Mouse (Mus musculus) hindbrain, embryonic 15.5 days (tissue): ENCODE data around the gene Creb3l2. TPM values are rescaled to one million over a fixed set of nuclear protein-coding genes. Genes with fewer than 3 reads are reported as not detected.

Source experiments
- ATAC-seq: fragments of 200-750 bp; cut with Nextera tagmentation; 2 replicates; pipeline ENCODE4 v1.8.0; 2017; ENCODE audit warnings: low read depth, moderate number of reproducible peaks, moderate TSS enrichment; ENCODE audit not compliant: low FRiP score
- H3K27ac ChIP-seq: fragments of 300-500 bp; sonication (generic); replicated peaks from 2 replicates; pipeline ENCODE4 v1.5.1; 2015; ENCODE audit warnings: mild to moderate bottlenecking, inconsistent platforms
- H3K27me3 ChIP-seq: fragments of 300-500 bp; sonication (generic); 2 replicates; pipeline ENCODE4 v1.6.1; 2015; ENCODE audit warnings: control low read depth, inconsistent platforms
- H3K36me3 ChIP-seq: fragments of 300-500 bp; sonication (generic); 2 replicates; pipeline ENCODE4 v1.6.1; 2015; ENCODE audit warnings: control low read depth, inconsistent platforms
- H3K4me1 ChIP-seq: fragments of 300-500 bp; sonication (generic); replicated peaks from 2 replicates; pipeline ENCODE4 v1.6.1; 2015; ENCODE audit warnings: control low read depth, inconsistent platforms
- H3K4me2 ChIP-seq: fragments of 300-500 bp; sonication (generic); 2 replicates; pipeline ENCODE4 v1.6.1; 2015; ENCODE audit warnings: moderate library complexity, mild to moderate bottlenecking, inconsistent platforms
- H3K4me3 ChIP-seq: fragments of 300-500 bp; sonication (generic); 2 replicates; pipeline ENCODE4 v1.5.1; 2015; ENCODE audit warnings: mild to moderate bottlenecking, inconsistent platforms
- H3K9ac ChIP-seq: fragments of 300-500 bp; sonication (generic); 2 replicates; pipeline ENCODE4 v1.6.1; 2015; ENCODE audit warnings: inconsistent platforms
- H3K9me3 ChIP-seq: fragments of 300-500 bp; sonication (generic); 2 replicates; pipeline ENCODE4 v1.6.1; 2016; ENCODE audit warnings: control low read depth, inconsistent platforms
- WGBS: fragments of 180-500 bp; shearing (Covaris S2); methylation state at CpG from one replicate; pipeline ENCODE4 v1.1.7; 2015; 5-methylcytosine and 5-hydroxymethylcytosine counted together
- polyA plus RNA-seq: library from polyadenylated mRNA; unstranded; fragments of >200 nt; fragmentation: Nextera tagmentation; extraction: Ambion mirVana; gene quantifications from 2 replicates; pipeline ENCODE4 v1.2.1, GENCODE M21; 2015

The Creb3l2 gene
- polyA plus RNA-seq, 1 experiment from 2014 or later: 3.8 TPM

DNA sequence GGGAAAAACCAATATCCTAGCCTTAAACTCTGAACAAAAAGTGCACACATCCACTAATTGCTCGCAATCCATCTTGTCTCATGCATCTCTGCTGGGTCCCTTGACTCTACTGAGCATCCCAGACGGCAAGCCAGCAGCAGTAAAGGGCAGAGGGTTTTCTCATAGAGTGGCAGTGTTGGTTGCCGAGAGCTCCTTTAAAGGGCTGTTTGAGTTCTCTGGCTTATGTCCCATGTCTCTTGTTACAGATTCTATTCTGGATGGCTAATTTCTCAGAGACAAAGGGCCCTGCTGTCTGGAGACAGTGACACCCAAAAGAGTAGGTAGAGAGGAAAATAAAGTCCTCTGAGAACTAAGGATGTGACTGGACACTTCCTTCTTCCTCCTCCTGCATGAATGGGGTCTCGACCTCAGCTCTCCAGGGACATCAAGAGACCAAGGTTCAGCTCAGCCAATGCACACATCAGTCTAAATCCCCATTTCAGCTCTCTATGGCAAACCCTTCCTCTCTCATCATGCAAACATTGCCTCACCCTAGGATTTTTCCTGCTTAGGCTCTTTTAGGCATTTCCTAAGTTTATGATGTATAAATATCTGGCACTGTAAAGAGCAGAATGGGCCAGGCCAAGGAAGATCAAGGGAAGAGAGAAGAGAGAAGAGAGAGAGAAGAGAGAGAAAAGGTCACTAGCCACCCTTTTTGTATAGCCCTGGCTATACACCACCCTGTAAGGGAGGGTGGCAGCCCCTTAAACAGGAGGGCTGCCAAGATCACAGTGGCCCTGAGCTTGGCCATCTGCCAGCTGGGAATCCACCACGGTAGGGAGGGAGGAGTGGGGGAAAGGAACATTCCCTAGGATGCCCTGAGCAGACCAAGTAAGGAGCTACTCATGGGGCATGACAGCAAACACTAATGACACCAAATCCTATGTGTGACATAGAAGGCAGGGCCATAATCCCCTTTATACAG, 111.8 kb downstream of the Creb3l2 start:
- H3K9ac ChIP-seq: no peak overlapping the region

DNA sequence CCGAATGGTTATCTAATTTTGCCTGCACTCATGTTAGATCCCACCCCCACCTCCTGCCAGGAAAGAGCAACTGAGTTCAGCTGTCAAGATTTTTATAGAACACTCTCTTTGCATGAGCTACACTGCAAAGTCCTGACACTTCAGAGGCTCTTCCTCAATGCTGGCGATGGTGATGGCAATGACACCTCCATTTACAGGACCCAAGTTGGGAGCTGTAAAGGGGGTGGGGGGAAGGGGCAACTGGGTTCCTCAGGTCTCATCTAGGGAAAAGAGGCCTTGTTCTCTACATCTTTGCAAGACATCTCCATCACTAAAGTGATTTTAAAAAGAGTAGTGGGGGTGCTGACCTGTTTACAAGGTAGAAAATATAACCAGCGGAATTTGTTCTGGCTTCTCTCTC, 112.6 kb downstream of the Creb3l2 start:
- Histone ChIP-seq H3K9me3 (no peaks in the 10 kb centered on the region), H3K27me3 (no peaks in the 10 kb centered on the region), H3K36me3 (no peaks in the 10 kb centered on the region), H3K4me1 (peaks cover 44% of the 10 kb centered on the region), H3K4me3 (no peak overlapping the region), H3K9ac (no peak overlapping the region), H3K4me2 (no peak overlapping the region), H3K27ac (peak overlapping the region; percentile 78; the same call in 1 of the 2 replicates)
- 74% methylated on average over 3 of the region's 3 CpGs for WGBS
- no peak for ATAC-seq

More for the DNA sequence above, 111.8 kb downstream of the Creb3l2 start:
- H3K9me3 ChIP-seq: no peaks in the 10 kb centered on the region
- 28% methylated on average over 5 of the region's 5 CpGs for WGBS
- H3K4me2 ChIP-seq: no peak overlapping the region
- H3K4me3 ChIP-seq: no peak overlapping the region
- H3K27me3 ChIP-seq: no peaks in the 10 kb centered on the region
- peak overlapping the region; percentile 78 for H3K27ac ChIP-seq
- H3K4me1 ChIP-seq: peaks cover 44% of the 10 kb centered on the region
- H3K36me3 ChIP-seq: no peaks in the 10 kb centered on the region
- peak; percentile 83 for ATAC-seq

DNA sequence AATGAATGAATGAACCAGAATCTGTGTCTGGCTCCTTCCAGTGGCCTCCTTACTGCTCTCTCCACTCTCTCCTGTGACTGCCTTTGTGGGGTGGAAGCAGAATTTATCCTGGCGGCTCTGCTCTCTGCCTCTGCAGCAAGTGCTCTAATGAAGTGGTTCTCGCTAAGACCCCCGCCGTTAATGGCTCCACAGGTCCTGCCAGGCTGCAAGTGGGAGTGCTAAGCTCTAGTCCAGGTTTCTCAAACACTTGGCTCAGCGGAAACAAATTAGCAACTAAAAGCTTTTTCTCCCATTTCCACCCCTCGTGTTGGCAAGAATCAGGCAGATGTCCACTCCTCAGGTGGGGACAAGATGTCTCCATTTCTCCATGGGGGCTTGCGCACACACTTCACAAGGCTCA, 113.3 kb downstream of the Creb3l2 start:
- no peak for ATAC-seq
- 0 out of 2 replicates have a peak overlapping the region, but pooled peaks have one; percentile 78 for H3K27ac ChIP-seq
- 38% methylated on average over 7 of the region's 7 CpGs for WGBS

DNA sequence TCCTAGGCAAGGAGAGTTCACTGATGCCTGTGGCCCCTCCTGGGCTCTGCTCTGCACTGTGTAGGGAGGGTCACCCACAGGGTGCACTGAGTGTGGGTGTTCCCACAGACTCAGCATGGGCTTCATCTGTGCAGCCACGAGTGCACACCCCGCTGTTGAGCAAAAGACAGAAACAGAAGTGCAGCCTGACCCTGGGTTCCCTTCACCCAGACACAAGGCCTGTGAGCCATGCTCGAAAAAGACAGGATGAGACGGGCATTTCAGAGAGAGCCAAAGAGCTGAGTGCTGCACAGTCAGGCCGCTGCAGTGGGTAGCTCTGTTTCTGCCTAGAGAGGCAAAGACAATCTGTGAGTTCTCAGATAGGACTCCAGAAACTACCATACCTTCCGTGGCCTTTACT, 114.4 kb downstream of the Creb3l2 start:
- no peak for ATAC-seq
- Histone ChIP-seq H3K9ac (no peak overlapping the region), H3K9me3 (no peaks in the 10 kb centered on the region), H3K4me2 (no peak overlapping the region), H3K4me3 (no peak overlapping the region), H3K27ac (no peak overlapping the region), H3K27me3 (no peaks in the 10 kb centered on the region), H3K4me1 (peaks cover 44% of the 10 kb centered on the region), H3K36me3 (no peaks in the 10 kb centered on the region)
- 48% methylated on average over 6 of the region's 6 CpGs for WGBS

More for the DNA sequence above, 113.3 kb downstream of the Creb3l2 start:
- Histone ChIP-seq H3K4me3 (no peak overlapping the region), H3K27me3 (no peaks in the 10 kb centered on the region), H3K4me1 (peaks cover 44% of the 10 kb centered on the region), H3K4me2 (no peak overlapping the region), H3K9me3 (no peaks in the 10 kb centered on the region), H3K9ac (no peak overlapping the region), H3K36me3 (no peaks in the 10 kb centered on the region)

DNA sequence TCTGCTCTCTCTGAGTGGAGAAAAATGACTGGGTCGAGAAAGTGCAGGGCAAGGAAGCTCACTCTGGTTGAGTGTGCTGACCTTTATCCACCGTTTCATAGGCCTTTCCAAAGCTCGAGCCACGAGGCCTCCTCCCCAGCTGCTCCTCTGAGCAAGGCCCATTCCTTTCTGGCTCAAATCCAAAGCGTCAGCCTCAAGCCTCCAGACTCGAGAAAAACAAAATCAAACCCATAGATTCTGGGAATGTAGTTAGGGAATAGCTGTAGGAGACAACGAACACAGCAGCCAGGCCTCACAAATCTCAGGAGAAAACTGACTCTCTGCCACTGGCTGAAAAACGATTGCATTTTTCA, 115.4 kb downstream of the Creb3l2 start:
- Histone ChIP-seq H3K4me3 (no peak overlapping the region), H3K27ac (0 out of 2 replicates have a peak overlapping the region, but pooled peaks have one; percentile 22), H3K9me3 (no peaks in the 10 kb centered on the region), H3K36me3 (no peaks in the 10 kb centered on the region), H3K4me2 (no peak overlapping the region), H3K27me3 (no peaks in the 10 kb centered on the region), H3K9ac (no peak overlapping the region), H3K4me1 (peaks cover 44% of the 10 kb centered on the region)
- ATAC-seq: no peak
- 28% methylated on average over 8 of the region's 8 CpGs for WGBS

DNA sequence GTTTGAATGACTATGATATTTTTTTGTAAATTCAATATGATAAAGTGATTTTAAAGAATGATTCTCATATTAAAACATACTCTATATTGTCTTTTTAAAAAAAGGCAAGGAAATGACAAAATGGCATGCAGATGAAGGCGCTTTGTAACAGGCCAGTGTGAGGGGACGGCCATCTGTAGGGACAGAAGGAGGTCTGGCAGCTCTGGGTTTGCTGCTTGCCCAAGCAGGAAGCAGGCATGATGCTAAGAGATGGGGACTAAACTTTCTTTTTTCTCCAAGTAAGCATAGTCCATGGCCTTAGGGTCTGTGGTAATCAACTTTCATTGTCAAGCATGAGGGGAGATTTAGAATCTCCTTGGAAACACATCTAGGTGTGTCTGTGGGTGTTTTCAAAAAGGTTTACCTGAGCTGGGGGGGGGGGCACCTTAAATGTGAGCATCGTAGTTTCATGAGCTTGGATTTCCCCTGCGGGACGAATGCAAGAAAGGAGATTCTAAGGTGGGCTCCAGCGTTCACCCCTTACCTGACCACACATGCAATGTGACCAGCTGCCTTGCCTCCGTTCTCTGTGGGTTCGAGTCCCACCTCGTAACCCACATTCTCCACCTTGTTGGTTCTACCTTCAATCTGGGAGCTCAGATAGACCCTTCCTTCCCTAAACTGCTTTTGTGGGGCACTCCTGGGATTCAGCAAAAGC, 115.9 kb downstream of the Creb3l2 start:
- Histone ChIP-seq H3K9me3 (no peaks in the 10 kb centered on the region), H3K27ac (0 out of 2 replicates have a peak overlapping the region, but pooled peaks have one; percentile 22), H3K4me3 (no peak overlapping the region), H3K36me3 (no peaks in the 10 kb centered on the region), H3K9ac (no peak overlapping the region), H3K4me1 (peaks cover 44% of the 10 kb centered on the region), H3K4me2 (no peak overlapping the region), H3K27me3 (no peaks in the 10 kb centered on the region)
- 90% methylated on average over 9 of the region's 9 CpGs for WGBS
- no peak for ATAC-seq

DNA sequence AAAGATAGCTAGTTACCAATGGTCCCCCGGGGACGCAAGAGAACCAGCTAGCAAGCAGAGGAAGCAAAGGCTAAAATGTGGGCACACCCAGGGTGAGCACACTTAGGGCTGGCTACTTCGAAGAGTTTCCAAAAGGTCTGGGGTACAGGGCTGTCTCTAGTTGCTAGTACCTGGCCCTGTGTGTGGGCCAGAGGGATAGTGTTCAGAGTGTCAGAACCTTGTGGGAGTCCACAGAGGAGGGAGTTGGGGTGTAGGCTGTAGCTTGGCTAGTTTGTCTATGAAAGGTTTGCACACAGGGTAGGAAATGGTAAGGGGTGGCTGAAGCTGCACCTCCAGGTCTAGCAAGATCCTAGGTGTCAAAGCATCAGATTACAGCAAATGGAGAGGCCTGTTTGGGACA, 116.9 kb downstream of the Creb3l2 start:
- H3K9me3 ChIP-seq: no peaks in the 10 kb centered on the region
- H3K36me3 ChIP-seq: no peaks in the 10 kb centered on the region
- WGBS: 90% methylated on average over 3 of the region's 3 CpGs
- H3K27ac ChIP-seq: no peak overlapping the region
- ATAC-seq: no peak
- H3K4me3 ChIP-seq: no peak overlapping the region
- H3K27me3 ChIP-seq: no peaks in the 10 kb centered on the region
- no peak overlapping the region for H3K4me2 ChIP-seq
- no peak overlapping the region for H3K9ac ChIP-seq
- peaks cover 37% of the 10 kb centered on the region for H3K4me1 ChIP-seq

DNA sequence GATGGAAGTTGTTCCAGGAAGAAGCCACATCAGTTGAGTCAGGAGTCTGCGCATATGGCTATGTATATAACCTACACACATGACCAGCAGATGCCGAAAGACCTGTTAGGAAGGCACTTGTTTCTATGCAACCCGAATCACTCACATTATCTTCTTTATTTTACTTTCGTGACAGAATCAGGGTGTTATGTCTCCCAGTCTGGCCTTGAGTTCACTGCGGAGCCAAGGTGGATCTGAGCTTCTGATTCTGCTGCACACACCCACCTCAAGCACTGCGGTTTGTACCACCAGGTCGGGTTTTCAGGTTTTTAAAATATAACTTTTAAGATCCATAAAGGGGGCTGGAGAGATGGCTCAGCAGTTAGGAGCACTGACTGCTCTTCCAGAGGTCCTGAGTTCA, 119.3 kb downstream of the Creb3l2 start:
- Histone ChIP-seq H3K9ac (no peak overlapping the region), H3K4me2 (no peak overlapping the region), H3K36me3 (no peaks in the 10 kb centered on the region), H3K9me3 (no peaks in the 10 kb centered on the region), H3K27me3 (no peaks in the 10 kb centered on the region), H3K4me3 (no peak overlapping the region), H3K27ac (no peak overlapping the region), H3K4me1 (peaks cover 13% of the 10 kb centered on the region)
- 94% methylated on average over 7 of the region's 7 CpGs for WGBS
- ATAC-seq: no peak

DNA sequence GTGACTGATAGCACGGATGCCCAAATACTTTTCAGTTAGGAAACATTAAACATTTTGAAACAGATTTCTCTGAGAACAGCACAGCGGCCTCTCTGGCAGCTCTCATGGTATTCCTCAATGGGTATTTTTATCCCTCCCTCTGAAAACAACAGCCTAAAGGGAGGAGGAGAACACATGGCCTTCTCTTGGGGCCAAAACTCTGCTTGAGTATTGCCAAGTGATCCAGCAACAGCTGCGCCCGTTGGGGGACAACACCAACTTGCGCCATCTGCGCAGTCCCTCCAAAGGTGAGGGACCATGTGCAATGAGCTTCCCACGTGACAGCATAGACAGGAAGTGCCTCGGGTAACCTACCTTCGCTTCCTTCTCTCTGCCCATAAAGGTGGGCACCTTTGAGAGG, 119.9 kb downstream of the Creb3l2 start:
- WGBS: 93% methylated on average over 9 of the region's 9 CpGs

DNA sequence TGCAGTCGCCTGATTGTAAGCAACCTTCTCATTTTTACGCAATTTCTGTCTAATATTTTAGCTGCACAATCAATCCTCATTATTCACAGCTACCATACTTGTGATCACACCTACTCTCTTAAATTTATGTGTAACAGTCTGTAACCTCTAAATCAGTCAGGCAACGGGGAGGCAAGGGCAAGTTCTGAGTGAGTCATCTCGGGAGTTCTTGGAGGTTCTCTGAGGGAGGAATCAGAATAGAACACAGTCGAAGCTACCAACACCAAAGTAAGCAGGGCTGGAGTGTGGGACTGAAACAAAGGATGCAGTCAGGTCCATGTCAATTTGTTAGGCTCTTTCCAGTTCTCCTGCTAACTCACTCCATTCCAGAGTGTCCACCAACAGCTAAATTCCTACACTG, 124.0 kb downstream of the Creb3l2 start:
- 80% methylated on average over 5 of the region's 5 CpGs for WGBS
- Histone ChIP-seq H3K4me1 (no peaks in the 10 kb centered on the region), H3K4me3 (no peak overlapping the region), H3K9me3 (no peaks in the 10 kb centered on the region), H3K27ac (no peak overlapping the region), H3K27me3 (no peaks in the 10 kb centered on the region), H3K9ac (no peak overlapping the region), H3K4me2 (no peak overlapping the region), H3K36me3 (no peaks in the 10 kb centered on the region)
- ATAC-seq: no peak

More for the DNA sequence above, 119.9 kb downstream of the Creb3l2 start:
- no peaks in the 10 kb centered on the region for H3K9me3 ChIP-seq
- H3K4me3 ChIP-seq: no peak overlapping the region
- H3K27me3 ChIP-seq: no peaks in the 10 kb centered on the region
- no peak overlapping the region for H3K9ac ChIP-seq
- H3K36me3 ChIP-seq: no peaks in the 10 kb centered on the region
- H3K4me2 ChIP-seq: no peak overlapping the region
- ATAC-seq: no peak
- H3K27ac ChIP-seq: no peak overlapping the region
- H3K4me1 ChIP-seq: peaks cover 9% of the 10 kb centered on the region

DNA sequence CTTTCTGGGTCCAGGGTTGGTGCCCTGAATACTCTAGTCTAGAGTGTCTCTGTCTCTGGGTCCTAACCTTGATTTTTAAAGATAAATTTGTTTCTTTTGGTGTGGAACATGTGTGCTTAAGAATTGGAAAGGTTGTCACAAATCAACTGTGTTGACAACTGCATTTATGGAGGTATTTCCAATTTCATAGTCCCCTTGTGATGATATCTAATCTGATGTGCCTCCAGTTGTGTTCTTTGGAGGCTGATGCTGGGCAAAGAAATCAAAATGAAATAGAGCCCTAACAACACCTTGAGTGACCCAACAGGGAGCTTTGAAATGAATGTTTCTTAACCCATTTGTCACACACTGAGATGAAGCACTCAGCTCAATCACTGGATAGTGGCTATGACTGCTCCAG, 126.5 kb downstream of the Creb3l2 start:
- no peak overlapping the region for H3K4me2 ChIP-seq
- ATAC-seq: no peak

DNA sequence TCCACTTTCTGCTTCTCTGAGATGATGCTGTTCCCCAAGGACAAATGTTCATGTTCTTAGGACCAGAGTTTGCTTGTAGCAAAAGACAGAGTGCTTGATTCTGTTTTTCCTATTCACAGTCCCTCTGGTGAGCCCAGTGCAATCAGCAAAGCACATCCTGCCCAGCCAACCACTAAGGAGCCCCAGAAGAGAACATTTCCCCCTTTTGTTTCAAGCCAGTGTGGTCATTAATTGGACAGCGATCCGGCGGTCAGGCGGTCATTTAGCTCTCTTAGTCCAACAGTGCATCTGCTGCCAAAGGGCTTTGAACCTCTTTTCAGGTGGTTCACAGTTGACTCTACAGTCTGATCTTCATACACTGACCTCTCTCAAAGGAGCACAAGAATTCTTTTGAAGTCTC, 131.3 kb downstream of the Creb3l2 start:
- no peaks in the 10 kb centered on the region for H3K4me1 ChIP-seq
- no peak overlapping the region for H3K27ac ChIP-seq
- 77% methylated on average over 4 of the region's 4 CpGs for WGBS
- no peaks in the 10 kb centered on the region for H3K9me3 ChIP-seq
- H3K36me3 ChIP-seq: no peaks in the 10 kb centered on the region
- no peak overlapping the region for H3K4me3 ChIP-seq
- H3K4me2 ChIP-seq: no peak overlapping the region
- no peaks in the 10 kb centered on the region for H3K27me3 ChIP-seq
- H3K9ac ChIP-seq: no peak overlapping the region
- ATAC-seq: no peak

More for the DNA sequence above, 126.5 kb downstream of the Creb3l2 start:
- H3K9me3 ChIP-seq: no peaks in the 10 kb centered on the region
- H3K36me3 ChIP-seq: no peaks in the 10 kb centered on the region
- H3K9ac ChIP-seq: no peak overlapping the region
- H3K4me1 ChIP-seq: no peaks in the 10 kb centered on the region
- no peaks in the 10 kb centered on the region for H3K27me3 ChIP-seq
- no peak overlapping the region for H3K4me3 ChIP-seq
- no peak overlapping the region for H3K27ac ChIP-seq
